ENCODE assay signal across 9 mouse cellular contexts in the genomic region with DNA sequence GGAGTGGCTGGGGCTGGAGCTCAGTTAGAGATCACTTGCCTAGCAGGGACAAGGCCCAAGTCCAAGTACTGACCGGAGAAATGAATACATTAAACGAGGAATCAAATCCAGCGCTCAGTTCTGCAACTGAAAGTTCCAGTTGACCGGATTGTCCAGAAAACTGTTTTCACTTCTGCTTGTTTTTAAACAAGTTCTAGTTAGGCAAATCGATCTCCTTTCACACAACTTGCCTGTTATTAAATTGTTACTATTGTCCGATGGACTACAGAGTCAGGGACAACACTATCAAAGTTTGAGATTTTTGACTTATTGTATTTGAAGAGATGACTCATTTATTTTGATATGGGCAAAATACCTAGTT. TPM values are rescaled to one million over a fixed set of nuclear protein-coding genes. Genes with fewer than 3 reads are reported as not detected.
DNase-seq lines count a peak whose midpoint lies in the region; ATAC-seq lines count a peak whose summit lies in the region.
"Had no signal": no experiment of that assay in that cellular context is flagged by ENCODE, and none has a peak within 500 bp of the region (broad histone marks: within the 10 kb centered on the region; RNA-seq: fewer than 3 reads in every experiment).

No protein-coding gene starts in this region.

- no peak for DNase-seq in kidney, postnatal 14 days
- no peak for DNase-seq in layer of hippocampus, postnatal 14 days (ENCODE audit: low spot score in 2 of 2)
- no peak for DNase-seq in kidney, adult 8-10 months

- peak overlapping the region; percentile 31; the same call in 1 of the 2 replicates for H3K27ac ChIP-seq in kidney, embryonic 16.5 days (ENCODE audit: low read length)
- no peak overlapping the region for H3K27ac ChIP-seq in embryonic facial prominence, embryonic 12.5 days
- no peak overlapping the region for H3K27ac ChIP-seq in hindbrain, embryonic 13.5 days
- no peak overlapping the region for H3K27ac ChIP-seq in midbrain, embryonic 12.5 days (replicated peaks)

- H3K4me1 ChIP-seq in kidney, embryonic 16.5 days (ENCODE audit: insufficient read depth, low read length), result peaks cover 9% of the 10 kb centered on the region
- peaks cover 10% of the 10 kb centered on the region for H3K4me1 ChIP-seq in embryonic facial prominence, embryonic 12.5 days
- peaks cover 10% of the 10 kb centered on the region for H3K4me1 ChIP-seq in hindbrain, embryonic 13.5 days (replicated peaks)
- peaks cover 13% of the 10 kb centered on the region for H3K4me1 ChIP-seq in midbrain, embryonic 12.5 days

- H3K4me2 ChIP-seq in kidney, embryonic 16.5 days (replicated peaks; ENCODE audit: low read depth, low read length), result peak overlapping the region; percentile 50
- H3K4me2 ChIP-seq in embryonic facial prominence, embryonic 12.5 days (replicated peaks), result peak overlapping the region; percentile 50
- peak overlapping the region; percentile 68 for H3K4me2 ChIP-seq in hindbrain, embryonic 13.5 days
- peak overlapping the region; percentile 54 for H3K4me2 ChIP-seq in midbrain, embryonic 12.5 days (replicated peaks)

- H3K4me3 ChIP-seq in kidney, embryonic 16.5 days (ENCODE audit: low read length), result peak overlapping the region; percentile 8; the same call in 1 of the 2 replicates
- peak overlapping the region; percentile 24; the same call in 1 of the 2 replicates for H3K4me3 ChIP-seq in embryonic facial prominence, embryonic 12.5 days
- peak overlapping the region; percentile 42 for H3K4me3 ChIP-seq in hindbrain, embryonic 13.5 days
- H3K4me3 ChIP-seq in midbrain, embryonic 12.5 days, result peak overlapping the region; percentile 35; the same call in 1 of the 2 replicates

- no peak; the same call in 1 of the 2 replicates for ATAC-seq in kidney, embryonic 16.5 days (ENCODE audit: low FRiP score, low TSS enrichment)
- ATAC-seq in embryonic facial prominence, embryonic 12.5 days (ENCODE audit: insufficient number of reproducible peaks, insufficient read depth, low FRiP score, low TSS enrichment), result no peak
- ATAC-seq in hindbrain, embryonic 13.5 days (ENCODE audit: low FRiP score), result no peak
- no peak for ATAC-seq in midbrain, embryonic 12.5 days (ENCODE audit: low FRiP score, low read depth)
- ATAC-seq in erythroblast, adult 5-6 weeks (replicated peaks; ENCODE audit: low FRiP score, poor library complexity, severe bottlenecking), result no peak

- no peaks in the 10 kb centered on the region for H3K36me3 ChIP-seq in kidney, embryonic 16.5 days (ENCODE audit: insufficient read depth, low read length)
- no peaks in the 10 kb centered on the region for H3K36me3 ChIP-seq in embryonic facial prominence, embryonic 12.5 days
- no peaks in the 10 kb centered on the region for H3K36me3 ChIP-seq in hindbrain, embryonic 13.5 days
- H3K36me3 ChIP-seq in midbrain, embryonic 12.5 days, result no peaks in the 10 kb centered on the region

- no peaks in the 10 kb centered on the region for H3K27me3 ChIP-seq in kidney, embryonic 16.5 days (ENCODE audit: insufficient read depth, low read length)
- peaks cover 24% of the 10 kb centered on the region for H3K27me3 ChIP-seq in embryonic facial prominence, embryonic 12.5 days
- peaks cover 48% of the 10 kb centered on the region for H3K27me3 ChIP-seq in hindbrain, embryonic 13.5 days
- peaks cover 60% of the 10 kb centered on the region for H3K27me3 ChIP-seq in midbrain, embryonic 12.5 days

- H3K9ac ChIP-seq in kidney, embryonic 16.5 days (replicated peaks; ENCODE audit: low read length), result peak overlapping the region; percentile 60; the same call in 1 of the 2 replicates
- H3K9ac ChIP-seq in embryonic facial prominence, embryonic 12.5 days, result peak overlapping the region; percentile 31; the same call in 1 of the 2 replicates
- H3K9ac ChIP-seq in hindbrain, embryonic 13.5 days, result peak overlapping the region; percentile 61
- no peak overlapping the region for H3K9ac ChIP-seq in midbrain, embryonic 12.5 days (replicated peaks)

- WGBS in kidney, embryonic 16.5 days, result 69% methylated on average over 6 of the region's 6 CpGs
- WGBS in embryonic facial prominence, embryonic 12.5 days, result 76% methylated on average over 6 of the region's 6 CpGs
- WGBS in hindbrain, embryonic 13.5 days, result 78% methylated on average over 6 of the region's 6 CpGs
- 81% methylated on average over 6 of the region's 6 CpGs for whole genome bisulfite sequencing in midbrain, embryonic 12.5 days

- H3K9me3 ChIP-seq in kidney, embryonic 16.5 days (ENCODE audit: low read length), result no peaks in the 10 kb centered on the region
- no peaks in the 10 kb centered on the region for H3K9me3 ChIP-seq in embryonic facial prominence, embryonic 12.5 days
- no peaks in the 10 kb centered on the region for H3K9me3 ChIP-seq in hindbrain, embryonic 13.5 days
- H3K9me3 ChIP-seq in midbrain, embryonic 12.5 days, result no peaks in the 10 kb centered on the region
- H3K9me3 ChIP-seq: G1E had no signal

RNA-seq across cellular contexts. Expression of gene Slc6a16, which starts 0.5 kb away (rescaled TPM):
- polyA plus RNA-seq in kidney, embryonic 16.5 days (2015; fragmentation: Nextera tagmentation; extraction: Ambion mirVana), result 0.28 and 0.30 TPM in 2 replicates
- polyA plus RNA-seq in embryonic facial prominence, embryonic 12.5 days (2016; fragmentation: Nextera tagmentation; extraction: Ambion mirVana), result 0.22 TPM in 1 of 2 replicates, not detected in the other
- 0.18 and 0.38 TPM in 2 replicates for polyA plus RNA-seq in hindbrain, embryonic 13.5 days (2015; fragmentation: Nextera tagmentation; extraction: Ambion mirVana)
- 0.14 TPM in 1 of 2 replicates, not detected in the other for polyA plus RNA-seq in midbrain, embryonic 12.5 days (2016; fragmentation: Nextera tagmentation; extraction: Ambion mirVana)
- 1 to 10 TPM; 1.4 to 2.3 TPM for total RNA-seq in layer of hippocampus, postnatal 14 days (2021)
- not detected in 2 replicates for total RNA-seq in erythroblast, adult 5-6 weeks (2015; ENCODE audit: low replicate concordance)
- not detected in 2 replicates for total RNA-seq in erythroblast, adult 5-6 weeks (2017; ENCODE audit: low replicate concordance)
- polyA plus RNA-seq: G1E had no signal

RNA-seq across cellular contexts. Expression of gene Cd37, which starts 2.5 kb away (rescaled TPM):
- 1.0 and 1.1 TPM in 2 replicates for polyA plus RNA-seq in kidney, embryonic 16.5 days (2015; fragmentation: Nextera tagmentation; extraction: Ambion mirVana)
- 2.3 TPM in 2 replicates for polyA plus RNA-seq in embryonic facial prominence, embryonic 12.5 days (2016; fragmentation: Nextera tagmentation; extraction: Ambion mirVana)
- polyA plus RNA-seq in hindbrain, embryonic 13.5 days (2015; fragmentation: Nextera tagmentation; extraction: Ambion mirVana), result 0.96 and 1.7 TPM in 2 replicates
- 1.3 and 1.7 TPM in 2 replicates for polyA plus RNA-seq in midbrain, embryonic 12.5 days (2016; fragmentation: Nextera tagmentation; extraction: Ambion mirVana)
- total RNA-seq in layer of hippocampus, postnatal 14 days (2021), result 1 to 10 TPM; 4.0 TPM
- 38.9 and 50.1 TPM in 2 replicates for total RNA-seq in erythroblast, adult 5-6 weeks (2015; ENCODE audit: low replicate concordance)
- 18.7 and 20.7 TPM in 2 replicates for total RNA-seq in erythroblast, adult 5-6 weeks (2017; ENCODE audit: low replicate concordance)

RNA-seq across cellular contexts. Expression of gene Tead2, which starts 25.8 kb away (rescaled TPM):
- polyA plus RNA-seq in kidney, embryonic 16.5 days (2015; fragmentation: Nextera tagmentation; extraction: Ambion mirVana), result 195 and 203 TPM in 2 replicates
- 277 and 295 TPM in 2 replicates for polyA plus RNA-seq in embryonic facial prominence, embryonic 12.5 days (2016; fragmentation: Nextera tagmentation; extraction: Ambion mirVana)
- polyA plus RNA-seq in hindbrain, embryonic 13.5 days (2015; fragmentation: Nextera tagmentation; extraction: Ambion mirVana), result 78.6 and 79.2 TPM in 2 replicates
- 237 and 248 TPM in 2 replicates for polyA plus RNA-seq in midbrain, embryonic 12.5 days (2016; fragmentation: Nextera tagmentation; extraction: Ambion mirVana)
- 10 to 100 TPM in 1 of 2 experiments, 1 to 10 TPM in 1; 6.9 to 11.5 TPM for total RNA-seq in layer of hippocampus, postnatal 14 days (2021)
- not detected in 2 replicates for total RNA-seq in erythroblast, adult 5-6 weeks (2015; ENCODE audit: low replicate concordance)
- total RNA-seq in erythroblast, adult 5-6 weeks (2017; ENCODE audit: low replicate concordance), result 0.42 and 0.51 TPM in 2 replicates
- polyA plus RNA-seq: G1E had no signal

RNA-seq across cellular contexts. Expression of gene Dkkl1, which starts 29.4 kb away (rescaled TPM):
- polyA plus RNA-seq in kidney, embryonic 16.5 days (2015; fragmentation: Nextera tagmentation; extraction: Ambion mirVana), result 0.78 TPM in 1 of 2 replicates, not detected in the other
- polyA plus RNA-seq in embryonic facial prominence, embryonic 12.5 days (2016; fragmentation: Nextera tagmentation; extraction: Ambion mirVana), result 1.4 and 2.3 TPM in 2 replicates
- 5.6 and 5.7 TPM in 2 replicates for polyA plus RNA-seq in hindbrain, embryonic 13.5 days (2015; fragmentation: Nextera tagmentation; extraction: Ambion mirVana)
- polyA plus RNA-seq in midbrain, embryonic 12.5 days (2016; fragmentation: Nextera tagmentation; extraction: Ambion mirVana), result 1.0 and 1.4 TPM in 2 replicates
- total RNA-seq in layer of hippocampus, postnatal 14 days (2021), result 1 to 10 TPM; 2.6 to 3.3 TPM
- total RNA-seq in erythroblast, adult 5-6 weeks (2015; ENCODE audit: low replicate concordance), result 6.3 and 20.8 TPM in 2 replicates
- total RNA-seq in erythroblast, adult 5-6 weeks (2017; ENCODE audit: low replicate concordance), result 0.56 TPM in 1 of 2 replicates, not detected in the other
- polyA plus RNA-seq: G1E had no signal

RNA-seq across cellular contexts. Expression of gene Slc6a21, which starts 35.9 kb away (rescaled TPM):
- polyA plus RNA-seq in kidney, embryonic 16.5 days (2015; fragmentation: Nextera tagmentation; extraction: Ambion mirVana), result not detected in 2 replicates
- not detected in 2 replicates for polyA plus RNA-seq in embryonic facial prominence, embryonic 12.5 days (2016; fragmentation: Nextera tagmentation; extraction: Ambion mirVana)
- not detected in 2 replicates for polyA plus RNA-seq in hindbrain, embryonic 13.5 days (2015; fragmentation: Nextera tagmentation; extraction: Ambion mirVana)
- polyA plus RNA-seq in midbrain, embryonic 12.5 days (2016; fragmentation: Nextera tagmentation; extraction: Ambion mirVana), result not detected in 2 replicates
- not detected for total RNA-seq in layer of hippocampus, postnatal 14 days (2021)
- not detected in 2 replicates for total RNA-seq in erythroblast, adult 5-6 weeks (2015; ENCODE audit: low replicate concordance)
- not detected in 2 replicates for total RNA-seq in erythroblast, adult 5-6 weeks (2017; ENCODE audit: low replicate concordance)
- polyA plus RNA-seq: G1E had no signal
